Mouse (Mus musculus) liver, postnatal 0 days (tissue): ENCODE data around the gene Mab21l3. TPM values are rescaled to one million over a fixed set of nuclear protein-coding genes. Genes with fewer than 3 reads are reported as not detected.
A peak's percentile ranks its signal among the peaks of the same experiment; 100 is the strongest.

Experiments
- ATAC-seq: fragments of 200-750 bp; cut with Nextera tagmentation; 2 replicates; pipeline ENCODE4 v1.8.0; 2017; ENCODE audit warnings: mild to moderate bottlenecking, moderate library complexity
- DNase-seq: peaks from one replicate; pipeline ENCODE4 v3.0.0-alpha.2; 2016
- H3K27ac ChIP-seq: fragments of 300-500 bp; sonication (generic); 2 replicates; pipeline ENCODE4 v1.5.1; 2014; ENCODE audit warnings: antibody characterized with exemption, moderate library complexity, mild to moderate bottlenecking, low read depth
- H3K27me3 ChIP-seq: fragments of 300-500 bp; sonication (generic); 2 replicates; pipeline ENCODE4 v1.6.1; 2014; ENCODE audit warnings: low read length, control low read depth, mixed read lengths; ENCODE audit not compliant: insufficient read depth
- H3K36me3 ChIP-seq: fragments of 300-500 bp; sonication (generic); replicated peaks from 2 replicates; pipeline ENCODE4 v1.6.1; 2014; ENCODE audit warnings: mild to moderate bottlenecking, control low read depth, low read length, moderate library complexity, mixed read lengths; ENCODE audit not compliant: insufficient read depth
- H3K4me1 ChIP-seq: fragments of 300-500 bp; sonication (generic); 2 replicates; pipeline ENCODE4 v1.6.1; 2014; ENCODE audit warnings: antibody characterized with exemption, mild to moderate bottlenecking, control low read depth; ENCODE audit not compliant: insufficient read depth
- H3K4me2 ChIP-seq: fragments of 300-500 bp; sonication (generic); 2 replicates; pipeline ENCODE4 v1.6.1; 2014; ENCODE audit warnings: low read depth, mild to moderate bottlenecking, low read length, moderate library complexity, mixed read lengths
- H3K4me3 ChIP-seq: fragments of 300-500 bp; sonication (generic); 2 replicates; pipeline ENCODE4 v1.5.1; 2014; ENCODE audit warnings: low read depth, low read length
- H3K9ac ChIP-seq: fragments of 300-500 bp; sonication (generic); replicated peaks from 2 replicates; pipeline ENCODE4 v1.6.1; 2014; ENCODE audit warnings: mild to moderate bottlenecking, moderate library complexity
- H3K9me3 ChIP-seq: fragments of 300-500 bp; sonication (generic); 2 replicates; pipeline ENCODE4 v1.6.1; 2016; ENCODE audit warnings: mild to moderate bottlenecking, control low read depth, low read length, mixed read lengths
- CTCF ChIP-seq: sonication (generic); IDR thresholded peaks from 2 replicates; pipeline ENCODE4 v1.5.1; 2016; ENCODE audit warnings: antibody characterized with exemption, low read depth
- EP300 ChIP-seq: IDR thresholded peaks from 2 replicates; pipeline ENCODE4 v1.6.1; 2016; ENCODE audit warnings: antibody characterized with exemption, low read depth, mild to moderate bottlenecking
- WGBS: fragments of 180-500 bp; shearing (Covaris S2); extraction: QIAGEN DNeasy Blood & Tissue Kit; methylation state at CpG from one replicate; pipeline ENCODE4 v1.1.7; 2014; ENCODE audit not compliant: insufficient replicate concordance; 5-methylcytosine and 5-hydroxymethylcytosine counted together
- polyA plus RNA-seq: library from polyadenylated mRNA; unstranded; fragments of >200 nt; fragmentation: Nextera tagmentation; extraction: Ambion mirVana; gene quantifications from 2 replicates; pipeline ENCODE4 v1.2.1, GENCODE M21; 2015

Gene Mab21l3
- polyA plus RNA-seq, 1 experiment from 2014 or later: not detected

DNA sequence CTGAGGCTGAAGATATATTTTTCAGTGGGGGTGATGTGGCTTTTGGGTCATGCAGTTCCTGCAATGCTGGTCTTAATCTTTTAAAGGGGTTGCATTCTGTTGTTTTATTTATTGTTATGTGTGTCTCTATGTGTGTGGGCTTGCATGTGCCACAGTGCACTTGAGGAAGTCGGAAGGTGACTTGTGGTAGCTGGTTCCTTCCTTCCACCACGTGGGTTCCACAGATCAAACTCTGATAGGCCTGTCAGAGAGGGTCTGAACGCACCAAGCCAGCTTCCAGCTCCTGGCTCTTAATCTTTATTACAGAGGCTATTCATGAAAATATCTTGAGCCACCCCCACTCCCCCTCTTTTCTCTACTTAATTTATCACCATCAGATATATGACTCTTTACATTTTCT is 35.1 kb upstream of the Mab21l3 start:
- no peak overlapping the region for H3K27ac ChIP-seq
- TF ChIP-seq EP300 (no peak), CTCF (no peak)
- no peak for DNase-seq
- H3K36me3 ChIP-seq: peaks cover 13% of the 10 kb centered on the region
- ATAC-seq: no peak
- H3K4me2 ChIP-seq: no peak overlapping the region
- H3K27me3 ChIP-seq: no peaks in the 10 kb centered on the region
- H3K9ac ChIP-seq: no peak overlapping the region
- 0 out of 2 replicates have a peak, but pooled peaks cover 2% of the 10 kb centered on the region for H3K4me1 ChIP-seq
- no peaks in the 10 kb centered on the region for H3K9me3 ChIP-seq
- WGBS: 41% methylated on average over 3 of the region's 3 CpGs
- no peak overlapping the region for H3K4me3 ChIP-seq

- Histone ChIP-seq H3K4me1 (0 out of 2 replicates have a peak, but pooled peaks cover 2% of the 10 kb centered on the region), H3K4me2 (no peak overlapping the region), H3K4me3 (no peak overlapping the region), H3K27ac (no peak overlapping the region), H3K36me3 (peaks cover 19% of the 10 kb centered on the region), H3K9me3 (no peaks in the 10 kb centered on the region), H3K9ac (no peak overlapping the region), H3K27me3 (no peaks in the 10 kb centered on the region)
- 52% methylated on average over 9 of the region's 9 CpGs for WGBS
- peak; percentile 40; the same call in 1 of the 2 replicates for ATAC-seq
- no peak for TF ChIP-seq EP300
- no peak for DNase-seq
Observed at GRCm38 (mm10) chr3:101881721-101882120, 33.0 kb upstream of the Mab21l3 start.

GRCm38 (mm10) chr3:101880818-101881217 is 32.1 kb upstream of the Mab21l3 start:
- Histone ChIP-seq H3K4me3 (no peak overlapping the region), H3K27ac (no peak overlapping the region), H3K36me3 (peaks cover 19% of the 10 kb centered on the region), H3K27me3 (no peaks in the 10 kb centered on the region), H3K4me1 (0 out of 2 replicates have a peak, but pooled peaks cover 2% of the 10 kb centered on the region), H3K9me3 (no peaks in the 10 kb centered on the region), H3K9ac (no peak overlapping the region), H3K4me2 (no peak overlapping the region)
- ATAC-seq (no peak), DNase-seq (no peak)
- WGBS: 71% methylated on average over 6 of the region's 6 CpGs
- TF ChIP-seq CTCF (peak; percentile 37), EP300 (no peak)

GRCm38 (mm10) chr3:101878136-101878535 is 29.4 kb upstream of the Mab21l3 start:
- Histone ChIP-seq H3K4me1 (no peaks in the 10 kb centered on the region), H3K4me3 (no peak overlapping the region), H3K27ac (no peak overlapping the region), H3K36me3 (peaks cover 16% of the 10 kb centered on the region), H3K27me3 (no peaks in the 10 kb centered on the region), H3K4me2 (no peak overlapping the region), H3K9ac (no peak overlapping the region), H3K9me3 (no peaks in the 10 kb centered on the region)
- ATAC-seq: no peak
- DNase-seq: no peak
- 72% methylated on average over 5 of the region's 5 CpGs for WGBS
- no peak for TF ChIP-seq EP300
- no peak for TF ChIP-seq CTCF

GRCm38 (mm10) chr3:101876459-101877285 is 27.9 kb upstream of the Mab21l3 start:
- H3K27ac ChIP-seq: no peak overlapping the region

DNA sequence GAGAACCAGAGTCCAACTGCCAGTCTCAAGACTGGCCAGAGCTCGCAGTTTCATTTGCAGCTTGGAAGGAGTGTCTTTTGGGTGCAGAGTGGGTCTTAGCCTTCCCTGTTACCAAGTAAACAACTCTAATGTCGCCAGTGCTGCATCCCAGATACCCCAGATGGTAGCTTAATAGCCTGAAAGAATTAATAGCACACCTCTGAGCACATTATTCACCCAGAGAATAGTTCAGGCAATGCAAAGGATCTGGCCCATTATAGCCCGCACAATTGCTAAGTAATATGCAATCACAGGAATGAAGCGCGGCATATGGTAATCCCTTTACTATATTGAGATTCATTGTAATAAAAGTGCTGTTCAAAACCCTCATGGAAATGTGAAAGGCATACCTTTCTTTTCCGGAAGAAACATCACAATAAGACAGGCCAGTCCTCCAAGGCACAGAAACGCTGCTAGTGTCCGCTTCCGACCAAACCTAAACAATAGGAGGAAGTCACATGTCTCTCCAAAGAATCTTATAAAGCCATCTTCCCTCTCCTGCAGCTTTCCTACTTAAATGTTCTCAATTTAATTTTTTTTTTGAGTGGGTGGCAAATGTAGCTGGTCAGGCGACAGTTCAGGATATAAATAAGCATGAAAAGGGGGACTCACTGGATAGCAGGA is 26.6 kb upstream of the Mab21l3 start:
- peaks cover 16% of the 10 kb centered on the region for H3K36me3 ChIP-seq
- TF ChIP-seq EP300 (peak; percentile 45; the same call in 1 of the 2 replicates), CTCF (no peak)
- peak overlapping the region; percentile 16; the same call in 1 of the 2 replicates for H3K27ac ChIP-seq
- H3K4me1 ChIP-seq: no peaks in the 10 kb centered on the region
- no peaks in the 10 kb centered on the region for H3K9me3 ChIP-seq
- DNase-seq: no peak
- no peak overlapping the region for H3K4me2 ChIP-seq
- 76% methylated on average over 10 of the region's 10 CpGs for WGBS
- H3K27me3 ChIP-seq: no peaks in the 10 kb centered on the region
- no peak overlapping the region for H3K9ac ChIP-seq
- no peak overlapping the region for H3K4me3 ChIP-seq
- no peak for ATAC-seq

More at GRCm38 (mm10) chr3:101876459-101877285, 27.9 kb upstream of the Mab21l3 start:
- Histone ChIP-seq H3K4me1 (no peaks in the 10 kb centered on the region), H3K9me3 (no peaks in the 10 kb centered on the region), H3K36me3 (peaks cover 13% of the 10 kb centered on the region), H3K4me2 (no peak overlapping the region), H3K4me3 (no peak overlapping the region), H3K9ac (no peak overlapping the region), H3K27me3 (no peaks in the 10 kb centered on the region)
- TF ChIP-seq CTCF (no peak), EP300 (no peak)
- DNase-seq: no peak
- 69% methylated on average over 7 of the region's 7 CpGs for WGBS
- ATAC-seq: no peak
